Mouse (Mus musculus) liver, embryonic 16.5 days (tissue): Measurements from ENCODE around the gene Spsb1. TPM values are rescaled to one million over a fixed set of nuclear protein-coding genes. Genes with fewer than 3 reads are reported as not detected.

Experiments
- ATAC-seq: fragments of 200-750 bp; cut with Nextera tagmentation; 2 replicates; pipeline ENCODE4 v1.8.0; 2017; ENCODE audit warnings: low read depth, mild to moderate bottlenecking, moderate number of reproducible peaks, moderate library complexity
- H3K27ac ChIP-seq: fragments of 300-500 bp; sonication (generic); 2 replicates; pipeline ENCODE4 v1.5.1; 2014; ENCODE audit warnings: mild to moderate bottlenecking, low read length
- H3K27me3 ChIP-seq: fragments of 300-500 bp; sonication (generic); 2 replicates; pipeline ENCODE4 v1.6.1; 2014; ENCODE audit warnings: low read depth, low read length, mixed read lengths; ENCODE audit not compliant: control insufficient read depth, insufficient read depth
- H3K36me3 ChIP-seq: fragments of 300-500 bp; sonication (generic); 2 replicates; pipeline ENCODE4 v1.6.1; 2014; ENCODE audit warnings: mild to moderate bottlenecking; ENCODE audit not compliant: control insufficient read depth, insufficient read depth
- H3K4me1 ChIP-seq: fragments of 300-500 bp; sonication (generic); 2 replicates; pipeline ENCODE4 v1.6.1; 2014; ENCODE audit warnings: low read depth, low read length, mixed read lengths; ENCODE audit not compliant: control insufficient read depth
- H3K4me2 ChIP-seq: fragments of 300-500 bp; sonication (generic); 2 replicates; pipeline ENCODE4 v1.6.1; 2014; ENCODE audit warnings: low read depth, low read length, mixed read lengths
- H3K4me3 ChIP-seq: fragments of 300-500 bp; sonication (generic); 2 replicates; pipeline ENCODE4 v1.5.1; 2014; ENCODE audit warnings: low read depth, mild to moderate bottlenecking, low read length
- H3K9ac ChIP-seq: fragments of 300-500 bp; sonication (generic); 2 replicates; pipeline ENCODE4 v1.6.1; 2014; ENCODE audit warnings: low read depth, low read length
- H3K9me3 ChIP-seq: fragments of 300-500 bp; sonication (generic); replicated peaks from 2 replicates; pipeline ENCODE4 v1.6.1; 2016; ENCODE audit warnings: low read length; ENCODE audit not compliant: control insufficient read depth
- WGBS: fragments of 180-500 bp; shearing (Covaris S2); extraction: QIAGEN DNeasy Blood & Tissue Kit; methylation state at CpG from one replicate; pipeline ENCODE4 v1.1.7; 2014; ENCODE audit not compliant: insufficient replicate concordance; 5-methylcytosine and 5-hydroxymethylcytosine counted together
- polyA plus RNA-seq: library from polyadenylated mRNA; unstranded; fragments of >200 nt; fragmentation: Nextera tagmentation; extraction: Ambion mirVana; gene quantifications from 2 replicates; pipeline ENCODE4 v1.2.1, GENCODE M21; 2015

Spsb1 gene
- polyA plus RNA-seq, 1 experiment from 2014 or later = 0.89 TPM

- Histone ChIP-seq H3K9me3 (no peaks in the 10 kb centered on the region), H3K27ac (no peak overlapping the region), H3K9ac (no peak overlapping the region), H3K27me3 (no peaks in the 10 kb centered on the region; the same call in 1 of the 2 replicates), H3K4me1 (peaks cover 7% of the 10 kb centered on the region; the same call in 1 of the 2 replicates), H3K36me3 (no peaks in the 10 kb centered on the region), H3K4me2 (no peak overlapping the region), H3K4me3 (no peak overlapping the region)
- ATAC-seq = no peak
- 63% methylated on average over 6 of the region's 6 CpGs for WGBS
These were observed 96.7 kb downstream of the Spsb1 start for GRCm38 (mm10) chr4:149858097-149858496.

GRCm38 (mm10) chr4:149857688-149858087 is 97.2 kb downstream of the Spsb1 start:
- Histone ChIP-seq H3K9me3 (no peaks in the 10 kb centered on the region), H3K4me3 (no peak overlapping the region), H3K27ac (no peak overlapping the region), H3K4me1 (peaks cover 7% of the 10 kb centered on the region; the same call in 1 of the 2 replicates), H3K9ac (no peak overlapping the region), H3K27me3 (no peaks in the 10 kb centered on the region; the same call in 1 of the 2 replicates), H3K4me2 (no peak overlapping the region), H3K36me3 (no peaks in the 10 kb centered on the region)
- WGBS = 52% methylated on average over 3 of the region's 3 CpGs
- no peak for ATAC-seq

GRCm38 (mm10) chr4:149855892-149856807 is 98.7 kb downstream of the Spsb1 start:
- H3K9me3 ChIP-seq = no peaks in the 10 kb centered on the region
- no peak overlapping the region for H3K27ac ChIP-seq

GRCm38 (mm10) chr4:149855180-149855891 is 99.5 kb downstream of the Spsb1 start:
- WGBS = 21% methylated on average over 10 of the region's 10 CpGs
- Histone ChIP-seq H3K27ac (no peak overlapping the region), H3K4me3 (no peak overlapping the region), H3K9ac (no peak overlapping the region), H3K4me2 (peak overlapping the region; percentile 38; the same call in 1 of the 2 replicates), H3K9me3 (no peaks in the 10 kb centered on the region), H3K4me1 (peaks cover 7% of the 10 kb centered on the region; the same call in 1 of the 2 replicates), H3K27me3 (peaks cover 2% of the 10 kb centered on the region; the same call in 1 of the 2 replicates), H3K36me3 (no peaks in the 10 kb centered on the region)
- ATAC-seq = peak; percentile 75

More at GRCm38 (mm10) chr4:149855892-149856807, 98.7 kb downstream of the Spsb1 start:
- WGBS = 15% methylated on average over 19 of the region's 19 CpGs
- Histone ChIP-seq H3K4me3 (no peak overlapping the region), H3K9ac (no peak overlapping the region), H3K4me2 (no peak overlapping the region), H3K27me3 (peaks cover 2% of the 10 kb centered on the region; the same call in 1 of the 2 replicates), H3K4me1 (peaks cover 7% of the 10 kb centered on the region; the same call in 1 of the 2 replicates), H3K36me3 (no peaks in the 10 kb centered on the region)
- no peak for ATAC-seq

GRCm38 (mm10) chr4:149854770-149855169 is 100.1 kb downstream of the Spsb1 start:
- H3K27me3 ChIP-seq = peaks cover 2% of the 10 kb centered on the region; the same call in 1 of the 2 replicates
- WGBS = 31% methylated on average over 9 of the region's 9 CpGs
- no peak overlapping the region for H3K27ac ChIP-seq
- no peak overlapping the region for H3K4me3 ChIP-seq
- no peaks in the 10 kb centered on the region for H3K36me3 ChIP-seq
- H3K9ac ChIP-seq = no peak overlapping the region
- H3K9me3 ChIP-seq = no peaks in the 10 kb centered on the region
- peak overlapping the region; percentile 38 for H3K4me2 ChIP-seq
- ATAC-seq = peak; percentile 25; the same call in 1 of the 2 replicates
- H3K4me1 ChIP-seq = peaks cover 7% of the 10 kb centered on the region; the same call in 1 of the 2 replicates

GRCm38 (mm10) chr4:149854301-149854708 is 100.5 kb downstream of the Spsb1 start:
- H3K9me3 ChIP-seq = no peaks in the 10 kb centered on the region
- peak; percentile 61 for ATAC-seq
- H3K4me2 ChIP-seq = peak overlapping the region; percentile 38
- whole genome bisulfite sequencing = 7% methylated on average over 21 of the region's 21 CpGs
- peaks cover 2% of the 10 kb centered on the region; the same call in 1 of the 2 replicates for H3K27me3 ChIP-seq
- peaks cover 7% of the 10 kb centered on the region; the same call in 1 of the 2 replicates for H3K4me1 ChIP-seq
- H3K4me3 ChIP-seq = no peak overlapping the region
- no peak overlapping the region for H3K9ac ChIP-seq
- H3K27ac ChIP-seq = no peak overlapping the region
- H3K36me3 ChIP-seq = no peaks in the 10 kb centered on the region

- Histone ChIP-seq H3K27ac (no peak overlapping the region), H3K27me3 (peaks cover 2% of the 10 kb centered on the region; the same call in 1 of the 2 replicates), H3K4me2 (no peak overlapping the region; the same call in 1 of the 2 replicates), H3K9me3 (no peaks in the 10 kb centered on the region), H3K9ac (no peak overlapping the region), H3K36me3 (no peaks in the 10 kb centered on the region), H3K4me1 (peaks cover 7% of the 10 kb centered on the region; the same call in 1 of the 2 replicates), H3K4me3 (no peak overlapping the region)
- ATAC-seq = no peak
- WGBS = 52% methylated on average over 4 of the region's 4 CpGs
These were observed 101.1 kb downstream of the Spsb1 start for GRCm38 (mm10) chr4:149853698-149854284.

GRCm38 (mm10) chr4:149851554-149851953 is 103.3 kb downstream of the Spsb1 start:
- no peak for ATAC-seq
- Histone ChIP-seq H3K4me2 (no peak overlapping the region), H3K4me1 (peaks cover 7% of the 10 kb centered on the region; the same call in 1 of the 2 replicates), H3K27ac (no peak overlapping the region), H3K9me3 (no peaks in the 10 kb centered on the region), H3K4me3 (no peak overlapping the region), H3K9ac (no peak overlapping the region), H3K27me3 (peaks cover 2% of the 10 kb centered on the region; the same call in 1 of the 2 replicates), H3K36me3 (no peaks in the 10 kb centered on the region)
- whole genome bisulfite sequencing = 63% methylated on average over 8 of the region's 8 CpGs
